Mouse (Mus musculus) embryonic fibroblast, embryonic 13.5 days (primary cell): ENCODE measurements around the gene Optn.
"Not testable (repeated sequence)": the region's sequence is repeated elsewhere in the genome, so short reads cannot be mapped to it uniquely, and the experiment has no call there.

ENCODE experiments used
- CTCF ChIP-seq: IDR thresholded peaks from 2 replicates; pipeline ENCODE4 v1.5.1; 2011; ENCODE audit warnings: mild to moderate bottlenecking, control low read depth, low read length, moderate library complexity, borderline replicate concordance; ENCODE audit not compliant: insufficient read depth
- POLR2A ChIP-seq: IDR thresholded peaks from 2 replicates; pipeline ENCODE4 v1.6.1; 2011; ENCODE audit warnings: low read depth, mild to moderate bottlenecking, control low read depth, low read length, moderate library complexity

DNA sequence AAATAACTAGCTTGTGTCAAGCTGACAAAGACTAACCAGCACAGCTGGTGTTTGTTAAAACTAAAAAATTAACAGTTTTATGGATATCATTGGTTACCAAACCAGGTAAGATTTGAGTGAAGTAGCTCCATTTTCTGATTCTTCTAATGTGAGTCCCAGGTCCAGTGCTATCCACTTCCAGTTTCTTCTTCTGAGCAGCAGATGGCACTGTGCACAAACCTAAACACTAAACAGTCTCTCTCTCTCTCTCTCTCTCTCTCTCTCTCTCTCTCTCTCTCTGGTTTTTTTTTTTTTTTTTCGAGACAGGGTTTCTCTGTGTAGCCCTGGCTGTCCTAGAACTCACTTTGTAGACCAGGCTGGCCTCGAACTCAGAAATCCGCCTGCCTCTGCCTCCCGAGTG lies 26.5 kb upstream of the Optn start:
- not testable (repeated sequence) for TF ChIP-seq CTCF, POLR2A
